Mouse (Mus musculus) thymus, adult 2 months (tissue): Measurements from ENCODE around the gene Zfp74.

Experiments
- CTCF ChIP-seq: fragments of 200-500 bp; IDR thresholded peaks from 2 replicates; pipeline ENCODE4 v1.5.1; 2012; ENCODE audit warnings: mild to moderate bottlenecking, control low read depth, low read length, moderate library complexity, borderline replicate concordance; ENCODE audit not compliant: control insufficient read depth, poor library complexity, insufficient read depth; ENCODE audit errors: extremely low read depth
- POLR2A ChIP-seq: fragments of 200-500 bp; IDR thresholded peaks from 2 replicates; pipeline ENCODE4 v1.6.1; 2012; ENCODE audit warnings: mild to moderate bottlenecking, low read length, control low read depth, moderate library complexity; ENCODE audit not compliant: control insufficient read depth, poor library complexity, insufficient read depth; ENCODE audit errors: extremely low read depth

GRCm38 (mm10) chr7:29982341-29982740 lies 28.5 kb upstream of the Zfp74 start:
- TF ChIP-seq POLR2A (no peak), CTCF (no peak)
